Mouse (Mus musculus): Measurements from ENCODE around the gene Usp33. TPM values are rescaled to one million over a fixed set of nuclear protein-coding genes. Genes with fewer than 3 reads are reported as not detected.

Gene Usp33
- 6.5 and 12.4 TPM in 2 replicates for polyA plus RNA-seq (2012; rRNA removed)

GRCm38 (mm10) chr3:152345732-152346632 is at the start of gene Usp33:
Gene Usp33, plus strand, starts transcription at chr3:152346478.
- H3K4me3 ChIP-seq (ENCODE audit: low read depth, low read length), result peak within 1 kb of the TSS; percentile 84
- H3K27me3 ChIP-seq (ENCODE audit: control insufficient read depth, insufficient read depth, low read length), result no peaks in the 10 kb centered on the region
- peak within 1 kb of the TSS; percentile 52 for H3K27ac ChIP-seq (ENCODE audit: insufficient read depth, low read depth, low read length)
- H3K4me1 ChIP-seq (ENCODE audit: control insufficient read depth, insufficient read depth, insufficient read length, low read length), result peaks cover 13% of the 10 kb centered on the region
- H3K36me3 ChIP-seq (ENCODE audit: control insufficient read depth, insufficient read depth, low read length), result no peaks in the 10 kb centered on the region; the same call in 1 of the 2 replicates
- TF ChIP-seq CTCF (IDR thresholded peaks at IDR 0.05; ENCODE audit: extremely low read depth, insufficient read length, insufficient replicate concordance, low read depth, low read length), result peak; percentile 30; the same call in 1 of the 2 replicates
- peak; percentile 92 for TF ChIP-seq POLR2A (IDR thresholded peaks at IDR 0.05; ENCODE audit: low read depth, low read length)
- WGBS, result 7% methylated on average over 43 of the region's 44 CpGs

- 88% methylated on average over 14 of the region's 14 CpGs for WGBS
- TF ChIP-seq CTCF (IDR thresholded peaks at IDR 0.05; ENCODE audit: extremely low read depth, insufficient read length, insufficient replicate concordance, low read depth, low read length) (no peak), POLR2A (IDR thresholded peaks at IDR 0.05; ENCODE audit: low read depth, low read length) (no peak)
- no peaks in the 10 kb centered on the region for H3K27me3 ChIP-seq (ENCODE audit: control insufficient read depth, insufficient read depth, low read length)
These were observed 45.6 kb upstream of the Usp33 start for GRCm38 (mm10) chr3:152300376-152301337.

GRCm38 (mm10) chr3:152302991-152303390 is 43.3 kb upstream of the Usp33 start:
- WGBS, result 89% methylated on average over 9 of the region's 9 CpGs
- TF ChIP-seq CTCF (IDR thresholded peaks at IDR 0.05; ENCODE audit: extremely low read depth, insufficient read length, insufficient replicate concordance, low read depth, low read length), result no peak
- no peak for TF ChIP-seq POLR2A (IDR thresholded peaks at IDR 0.05; ENCODE audit: low read depth, low read length)
- H3K4me3 ChIP-seq (ENCODE audit: low read depth, low read length), result no peak overlapping the region
- no peaks in the 10 kb centered on the region for H3K27me3 ChIP-seq (ENCODE audit: control insufficient read depth, insufficient read depth, low read length)
- no peak overlapping the region for H3K27ac ChIP-seq (ENCODE audit: insufficient read depth, low read depth, low read length)
- H3K4me1 ChIP-seq (ENCODE audit: control insufficient read depth, insufficient read depth, insufficient read length, low read length), result peaks cover 6% of the 10 kb centered on the region; the same call in 1 of the 2 replicates
- no peaks in the 10 kb centered on the region for H3K36me3 ChIP-seq (ENCODE audit: control insufficient read depth, insufficient read depth, low read length)

More at GRCm38 (mm10) chr3:152300376-152301337, 45.6 kb upstream of the Usp33 start:
- Histone ChIP-seq H3K4me3 (ENCODE audit: low read depth, low read length) (no peak overlapping the region), H3K27ac (ENCODE audit: insufficient read depth, low read depth, low read length) (no peak overlapping the region), H3K4me1 (ENCODE audit: control insufficient read depth, insufficient read depth, insufficient read length, low read length) (peaks cover 5% of the 10 kb centered on the region; the same call in 1 of the 2 replicates), H3K36me3 (ENCODE audit: control insufficient read depth, insufficient read depth, low read length) (no peaks in the 10 kb centered on the region; the same call in 1 of the 2 replicates)

GRCm38 (mm10) chr3:152304093-152304815 is 42.0 kb upstream of the Usp33 start:
- 29% methylated on average over 6 of the region's 6 CpGs for WGBS
- no peaks in the 10 kb centered on the region for H3K36me3 ChIP-seq (ENCODE audit: control insufficient read depth, insufficient read depth, low read length)
- peaks cover 12% of the 10 kb centered on the region for H3K4me1 ChIP-seq (ENCODE audit: control insufficient read depth, insufficient read depth, insufficient read length, low read length)
- TF ChIP-seq CTCF (IDR thresholded peaks at IDR 0.05; ENCODE audit: extremely low read depth, insufficient read length, insufficient replicate concordance, low read depth, low read length), result no peak
- no peak for TF ChIP-seq POLR2A (IDR thresholded peaks at IDR 0.05; ENCODE audit: low read depth, low read length)
- H3K27ac ChIP-seq (ENCODE audit: insufficient read depth, low read depth, low read length), result peak overlapping the region; percentile 69
- H3K27me3 ChIP-seq (ENCODE audit: control insufficient read depth, insufficient read depth, low read length), result no peaks in the 10 kb centered on the region
- no peak overlapping the region for H3K4me3 ChIP-seq (ENCODE audit: low read depth, low read length)

GRCm38 (mm10) chr3:152305080-152305479 is 41.2 kb upstream of the Usp33 start:
- H3K36me3 ChIP-seq (ENCODE audit: control insufficient read depth, insufficient read depth, low read length), result no peaks in the 10 kb centered on the region
- no peaks in the 10 kb centered on the region for H3K27me3 ChIP-seq (ENCODE audit: control insufficient read depth, insufficient read depth, low read length)
- WGBS, result 78% methylated on average over 8 of the region's 8 CpGs
- peaks cover 16% of the 10 kb centered on the region for H3K4me1 ChIP-seq (ENCODE audit: control insufficient read depth, insufficient read depth, insufficient read length, low read length)
- TF ChIP-seq POLR2A (IDR thresholded peaks at IDR 0.05; ENCODE audit: low read depth, low read length), result no peak
- no peak for TF ChIP-seq CTCF (IDR thresholded peaks at IDR 0.05; ENCODE audit: extremely low read depth, insufficient read length, insufficient replicate concordance, low read depth, low read length)
- no peak overlapping the region for H3K4me3 ChIP-seq (ENCODE audit: low read depth, low read length)
- no peak overlapping the region for H3K27ac ChIP-seq (ENCODE audit: insufficient read depth, low read depth, low read length)

GRCm38 (mm10) chr3:152305971-152306370 is 40.3 kb upstream of the Usp33 start:
- H3K36me3 ChIP-seq (ENCODE audit: control insufficient read depth, insufficient read depth, low read length), result no peaks in the 10 kb centered on the region

More at GRCm38 (mm10) chr3:152305971-152306370, 40.3 kb upstream of the Usp33 start:
- H3K4me1 ChIP-seq (ENCODE audit: control insufficient read depth, insufficient read depth, insufficient read length, low read length), result peaks cover 16% of the 10 kb centered on the region
- H3K4me3 ChIP-seq (ENCODE audit: low read depth, low read length), result no peak overlapping the region
- TF ChIP-seq POLR2A (IDR thresholded peaks at IDR 0.05; ENCODE audit: low read depth, low read length) (no peak), CTCF (IDR thresholded peaks at IDR 0.05; ENCODE audit: extremely low read depth, insufficient read length, insufficient replicate concordance, low read depth, low read length) (no peak)
- 96% methylated on average over 4 of the region's 4 CpGs for WGBS
- no peak overlapping the region for H3K27ac ChIP-seq (ENCODE audit: insufficient read depth, low read depth, low read length)
- H3K27me3 ChIP-seq (ENCODE audit: control insufficient read depth, insufficient read depth, low read length), result no peaks in the 10 kb centered on the region
